Mouse (Mus musculus) left cerebral cortex, postnatal 4 days (tissue): ENCODE results near the gene Cactin. TPM values are rescaled to one million over a fixed set of nuclear protein-coding genes. Genes with fewer than 3 reads are reported as not detected.
A peak's percentile ranks its signal among the peaks of the same experiment; 100 is the strongest.

Experiments used
- DNase-seq: peaks from one replicate; pipeline ENCODE4 v3.0.0-alpha.2; 2022
- intact Hi-C: fragments of 180-260 bp; cut with DNase I; formaldehyde crosslinking; loops from one replicate; pipeline ENCODE4 v1.15.1; 2025
- microRNA-seq: library from miRNA; unstranded; fragments of <30 nt; microRNA quantifications from one replicate; pipeline ENCODE4 v1.2.0, GENCODE M21; 2022
- total RNA-seq, 2 experiments: library from RNA; stranded (reverse); gene quantifications; 2 replicates each; pipeline ENCODE4 v1.2.3; 2021

Cactin gene
- total RNA-seq, 2 experiments from 2014 or later, result 26.5 to 26.9 TPM

GRCm38 (mm10) chr10:81356991-81357844 lies 36.3 kb downstream of the Cactin start, which contains the start of gene Mfsd12:
Gene Mfsd12, plus strand, starts transcription at chr10:81357491.
- intact Hi-C loops, result no loop called here
- peak; percentile 94 for DNase-seq

- intact Hi-C loops, result no loop called here
- no peak for DNase-seq
These were observed 37.3 kb downstream of the Cactin start for GRCm38 (mm10) chr10:81358209-81358608.

- no peak for DNase-seq
- intact Hi-C loops, result no loop called here
These were observed 37.9 kb downstream of the Cactin start for GRCm38 (mm10) chr10:81358841-81359240.

- intact Hi-C loops, result no loop called here
- no peak for DNase-seq
These were observed 39.8 kb downstream of the Cactin start for GRCm38 (mm10) chr10:81360721-81361120.

GRCm38 (mm10) chr10:81362336-81362949 lies 41.5 kb downstream of the Cactin start:
- intact Hi-C loops, result no loop called here
- no peak for DNase-seq

- intact Hi-C loops, result no loop called here
- DNase-seq, result no peak
These were observed 42.8 kb downstream of the Cactin start for GRCm38 (mm10) chr10:81363436-81364346.

GRCm38 (mm10) chr10:81364666-81365065 lies 43.8 kb downstream of the Cactin start:
- intact Hi-C loops, result no loop called here
- no peak for DNase-seq

- DNase-seq, result no peak
- intact Hi-C loops, result no loop called here
These were observed 44.2 kb downstream of the Cactin start for GRCm38 (mm10) chr10:81365073-81365472.

- intact Hi-C loops, result no loop called here
- DNase-seq, result no peak
These were observed 45.0 kb downstream of the Cactin start, which contains the start of gene 4930404N11Rik for GRCm38 (mm10) chr10:81365672-81366476. Gene 4930404N11Rik, minus strand, starts transcription at chr10:81365816.

- no peak for DNase-seq
- intact Hi-C loops, result no loop called here
These were observed 45.7 kb downstream of the Cactin start for GRCm38 (mm10) chr10:81366477-81367206.

GRCm38 (mm10) chr10:81367207-81367495 lies 46.2 kb downstream of the Cactin start:
- intact Hi-C loops, result no loop called here
- no peak for DNase-seq

- DNase-seq, result no peak
These were observed 54.4 kb downstream of the Cactin start for GRCm38 (mm10) chr10:81375322-81375721.

More at GRCm38 (mm10) chr10:81375322-81375721, 54.4 kb downstream of the Cactin start:
- intact Hi-C loops, result no loop called here

Small RNA genes within 50 kb of the gene (microRNA-seq; reads per million reads assigned to microRNA genes)
- 30.1 reads per million, percentile 40 among the genes with 10 or more reads in this experiment for gene Mir3057

Other genes with a start within 250 kb of the Cactin start
- gene Creb3l3, start 222.2 kb upstream of the Cactin start, total RNA-seq, result under 1 TPM; 0.22 to 0.60 TPM
- gene Map2k2, start 215.2 kb upstream of the Cactin start, total RNA-seq, result 100 to 1,000 TPM; 153 to 167 TPM
- gene Zbtb7a, start 185.9 kb upstream of the Cactin start, total RNA-seq, result 10 to 100 TPM; 23.3 to 24.7 TPM
- 10 to 100 TPM; 29.6 to 30.4 TPM for gene Pias4, start 153.2 kb upstream of the Cactin start, total RNA-seq
- gene Eef2, start 144.5 kb upstream of the Cactin start, total RNA-seq, result 1,000 to 10,000 TPM; 1,312 to 1,322 TPM
- 10 to 100 TPM; 62.7 to 62.9 TPM for gene Dapk3, start 138.1 kb upstream of the Cactin start, total RNA-seq
- gene 4930442H23Rik, start 137.3 kb upstream of the Cactin start, total RNA-seq, result not detected
- under 1 TPM in 1 of 2 experiments, not detected in 1; 0.44 TPM for gene Nmrk2, start 119.1 kb upstream of the Cactin start, total RNA-seq
- gene Atcay, start 90.3 kb upstream of the Cactin start, total RNA-seq, result 100 to 1,000 TPM; 195 to 206 TPM
- 10 to 100 TPM; 65.2 to 66.0 TPM for gene Zfr2, start 87.9 kb upstream of the Cactin start, total RNA-seq
- gene Matk, start 68.2 kb upstream of the Cactin start, total RNA-seq, result 100 to 1,000 TPM; 132 to 140 TPM
- gene Mrpl54, start 54.2 kb upstream of the Cactin start, total RNA-seq, result 10 to 100 TPM; 41.9 to 50.6 TPM
- 10 to 100 TPM; 22.6 to 28.2 TPM for gene Apba3, start 54.1 kb upstream of the Cactin start, total RNA-seq
- gene Tjp3, start 29.5 kb upstream of the Cactin start, total RNA-seq, result 1 to 10 TPM; 5.4 to 6.1 TPM
- gene Pip5k1c, start 28.1 kb upstream of the Cactin start, total RNA-seq, result 100 to 1,000 TPM; 295 to 304 TPM
- 1 to 10 TPM; 1.6 to 2.0 TPM for gene Tbxa2r, start 7.6 kb downstream of the Cactin start, total RNA-seq
- gene Gipc3, start 22.2 kb downstream of the Cactin start, total RNA-seq, result under 1 TPM; 0.12 to 0.28 TPM
- gene Hmg20b, start 29.4 kb downstream of the Cactin start, total RNA-seq, result 10 to 100 TPM; 23.5 to 26.8 TPM
- gene Mfsd12, start 36.4 kb downstream of the Cactin start, total RNA-seq, result 10 to 100 TPM; 29.6 to 29.7 TPM
- gene 4930404N11Rik, start 44.7 kb downstream of the Cactin start, total RNA-seq, result 1 to 10 TPM; 1.3 to 1.4 TPM
- gene Fzr1, start 57.4 kb downstream of the Cactin start, total RNA-seq, result 100 to 1,000 TPM; 109 to 112 TPM
- 10 to 100 TPM; 58.8 to 61.5 TPM for gene Dohh, start 63.3 kb downstream of the Cactin start, total RNA-seq
- 1 to 10 TPM; 3.7 to 4.4 TPM for gene Gm48551, start 63.4 kb downstream of the Cactin start, total RNA-seq
- 1 to 10 TPM; 2.7 to 5.9 TPM for gene Gm48552, start 67.9 kb downstream of the Cactin start, total RNA-seq
- gene Smim24, start 71.9 kb downstream of the Cactin start, total RNA-seq, result 1 to 10 TPM; 1.5 to 2.3 TPM
- gene Nfic, start 134.5 kb downstream of the Cactin start, total RNA-seq, result 10 to 100 TPM; 29.5 to 31.1 TPM
- 100 to 1,000 TPM; 303 to 316 TPM for gene Celf5, start 161.6 kb downstream of the Cactin start, total RNA-seq
- gene Ncln, start 175.3 kb downstream of the Cactin start, total RNA-seq, result 100 to 1,000 TPM; 104 to 105 TPM
- under 1 TPM; 0.14 to 0.66 TPM for gene S1pr4, start 179.0 kb downstream of the Cactin start, total RNA-seq
- gene Gna15, start 203.1 kb downstream of the Cactin start, total RNA-seq, result 1 to 10 TPM; 1.1 to 1.6 TPM
- 100 to 1,000 TPM; 116 to 117 TPM for gene Gna11, start 224.1 kb downstream of the Cactin start, total RNA-seq
- 100 to 1,000 TPM; 474 to 479 TPM for gene Aes, start 238.4 kb downstream of the Cactin start, total RNA-seq